Mouse (Mus musculus) liver, embryonic 11.5 days (tissue): ENCODE results near the gene Lsm2. TPM values are rescaled to one million over a fixed set of nuclear protein-coding genes. Genes with fewer than 3 reads are reported as not detected.
"Not testable (repeated sequence)": the region's sequence is repeated elsewhere in the genome, so short reads cannot be mapped to it uniquely, and the experiment has no call there.

ENCODE experiments used
- ATAC-seq: fragments of 200-750 bp; cut with Nextera tagmentation; replicated peaks from 2 replicates; pipeline ENCODE4 v1.8.0; 2017; ENCODE audit warnings: moderate number of reproducible peaks, mild to moderate bottlenecking, moderate TSS enrichment, moderate library complexity; ENCODE audit not compliant: low FRiP score
- DNase-seq: peaks from one replicate; pipeline ENCODE4 v3.0.0-alpha.2; 2017; ENCODE audit warnings: low spot score
- H3K27ac ChIP-seq: fragments of 300-500 bp; sonication (generic); 2 replicates; pipeline ENCODE4 v1.5.1; 2014; ENCODE audit warnings: mild to moderate bottlenecking, low read depth, low read length, control low read depth
- H3K27me3 ChIP-seq: fragments of 300-500 bp; sonication (generic); replicated peaks from 2 replicates; pipeline ENCODE4 v1.6.1; 2014; ENCODE audit warnings: low read length, mixed read lengths; ENCODE audit not compliant: control insufficient read depth, insufficient read depth
- H3K36me3 ChIP-seq: fragments of 300-500 bp; sonication (generic); 2 replicates; pipeline ENCODE4 v1.6.1; 2014; ENCODE audit warnings: mild to moderate bottlenecking, low read length, moderate library complexity, mixed read lengths; ENCODE audit not compliant: control insufficient read depth, insufficient read depth
- H3K4me1 ChIP-seq: fragments of 300-500 bp; sonication (generic); replicated peaks from 2 replicates; pipeline ENCODE4 v1.6.1; 2014; ENCODE audit warnings: low read length, mixed read lengths; ENCODE audit not compliant: control insufficient read depth, insufficient read depth
- H3K4me2 ChIP-seq: fragments of 300-500 bp; sonication (generic); 2 replicates; pipeline ENCODE4 v1.6.1; 2014; ENCODE audit warnings: mild to moderate bottlenecking, control low read depth, moderate library complexity
- H3K4me3 ChIP-seq: fragments of 300-500 bp; sonication (generic); 2 replicates; pipeline ENCODE4 v1.5.1; 2014; ENCODE audit warnings: low read depth, low read length, control low read depth
- H3K9ac ChIP-seq: fragments of 300-500 bp; sonication (generic); 2 replicates; pipeline ENCODE4 v1.6.1; 2014; ENCODE audit warnings: low read depth, low read length, control low read depth
- H3K9me3 ChIP-seq: fragments of 300-500 bp; sonication (generic); 2 replicates; pipeline ENCODE4 v1.6.1; 2016; ENCODE audit warnings: low read length, inconsistent platforms, mixed read lengths; ENCODE audit not compliant: control insufficient read depth
- WGBS: fragments of 180-500 bp; shearing (Covaris S2); extraction: QIAGEN DNeasy Blood & Tissue Kit; methylation state at CpG from one replicate; pipeline ENCODE4 v1.1.7; 2014; 5-methylcytosine and 5-hydroxymethylcytosine counted together
- polyA plus RNA-seq: library from polyadenylated mRNA; unstranded; fragments of >200 nt; fragmentation: Nextera tagmentation; extraction: Ambion mirVana; gene quantifications from 2 replicates; pipeline ENCODE4 v1.2.1, GENCODE M21; 2014

Lsm2 gene
- polyA plus RNA-seq, 1 experiment from 2014 or later = 315 TPM

DNA sequence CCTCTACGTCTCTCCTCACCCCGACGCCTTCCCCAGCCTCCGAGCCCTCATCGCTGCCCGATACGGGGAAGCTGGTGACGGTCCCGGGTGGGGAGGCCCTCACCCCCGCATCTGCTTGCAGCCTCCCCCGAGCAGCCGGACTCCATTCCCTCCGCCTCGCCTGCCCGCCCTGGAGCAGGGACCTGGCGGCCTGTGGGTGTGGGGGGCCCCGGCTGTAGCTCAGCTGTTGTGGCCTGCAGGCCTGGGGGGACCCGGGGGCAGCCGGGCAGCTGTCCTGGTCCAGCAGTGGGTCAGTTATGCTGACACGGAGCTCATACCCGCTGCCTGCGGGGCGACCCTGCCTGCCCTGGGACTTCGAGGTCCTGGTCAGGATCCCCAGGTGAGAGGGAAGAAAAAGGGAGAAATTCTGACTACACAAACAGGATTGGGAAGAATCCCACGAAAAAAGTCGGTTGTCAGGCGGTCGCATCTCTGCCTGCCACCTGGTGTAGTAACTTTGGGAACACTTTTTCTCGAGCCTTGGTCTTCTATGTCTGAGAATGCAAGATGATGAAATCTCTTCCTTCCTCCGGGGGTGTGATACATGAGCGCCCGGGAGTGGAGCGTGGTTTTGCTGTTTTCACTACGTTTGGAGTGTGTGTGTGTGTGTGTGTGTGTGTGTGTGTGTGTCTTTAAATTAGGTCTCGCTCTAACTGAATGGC, 19.9 kb downstream of the Lsm2 start:
- no peak for DNase-seq
- peak overlapping the region; percentile 98 for H3K4me2 ChIP-seq
- no peaks in the 10 kb centered on the region for H3K9me3 ChIP-seq
- peak overlapping the region; percentile 99 for H3K9ac ChIP-seq
- H3K4me1 ChIP-seq = peaks cover 52% of the 10 kb centered on the region
- under 1% methylated on average over 35 of the region's 35 CpGs for WGBS
- H3K4me3 ChIP-seq = peak overlapping the region; percentile 98
- peak; percentile 9 for ATAC-seq
- H3K27me3 ChIP-seq = no peaks in the 10 kb centered on the region
- H3K27ac ChIP-seq = peak overlapping the region; percentile 99
- peaks cover 47% of the 10 kb centered on the region for H3K36me3 ChIP-seq

DNA sequence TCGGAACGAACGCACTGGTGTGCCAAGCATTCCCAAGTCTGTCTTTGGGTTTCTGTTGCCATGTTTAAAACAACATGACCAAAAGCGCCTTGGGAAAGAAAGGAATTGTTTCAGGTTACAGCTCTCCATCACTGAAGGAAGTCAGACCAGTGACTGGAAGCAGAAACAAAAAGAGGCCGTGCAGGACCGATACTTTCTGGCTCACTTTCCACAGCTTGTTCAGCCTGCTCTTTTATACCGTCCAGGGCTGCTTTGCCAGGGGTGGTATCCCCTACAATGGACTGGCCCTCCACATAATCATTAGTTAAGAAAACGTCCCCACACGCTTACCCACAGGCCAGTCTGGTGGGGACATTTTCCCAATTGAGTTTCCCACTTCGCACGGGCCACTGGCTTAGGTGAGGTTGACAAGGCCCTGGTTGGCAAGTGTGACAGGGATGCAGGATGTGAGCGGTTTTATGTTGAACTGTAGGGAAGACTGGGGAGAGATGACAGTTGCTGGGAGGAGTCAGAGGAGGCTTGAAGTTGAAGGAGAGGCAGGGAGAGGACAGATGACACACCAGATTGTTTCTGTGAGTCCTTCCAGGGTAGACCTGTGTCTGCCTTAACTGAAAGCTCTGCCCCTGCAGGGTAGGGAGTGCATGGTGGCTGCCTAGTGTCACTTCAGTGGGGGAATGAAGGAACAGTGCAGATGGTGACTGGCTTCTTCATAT, 20.6 kb downstream of the Lsm2 start:
- H3K36me3 ChIP-seq = peaks cover 50% of the 10 kb centered on the region
- H3K9ac ChIP-seq = peak overlapping the region; percentile 99
- H3K27me3 ChIP-seq = no peaks in the 10 kb centered on the region
- peak; percentile 16 for ATAC-seq
- H3K4me3 ChIP-seq = peak overlapping the region; percentile 98
- 6% methylated on average over 12 of the region's 12 CpGs for WGBS
- H3K27ac ChIP-seq = peak overlapping the region; percentile 99
- H3K9me3 ChIP-seq = no peaks in the 10 kb centered on the region
- peaks cover 45% of the 10 kb centered on the region for H3K4me1 ChIP-seq
- peak overlapping the region; percentile 98 for H3K4me2 ChIP-seq
- no peak for DNase-seq

DNA sequence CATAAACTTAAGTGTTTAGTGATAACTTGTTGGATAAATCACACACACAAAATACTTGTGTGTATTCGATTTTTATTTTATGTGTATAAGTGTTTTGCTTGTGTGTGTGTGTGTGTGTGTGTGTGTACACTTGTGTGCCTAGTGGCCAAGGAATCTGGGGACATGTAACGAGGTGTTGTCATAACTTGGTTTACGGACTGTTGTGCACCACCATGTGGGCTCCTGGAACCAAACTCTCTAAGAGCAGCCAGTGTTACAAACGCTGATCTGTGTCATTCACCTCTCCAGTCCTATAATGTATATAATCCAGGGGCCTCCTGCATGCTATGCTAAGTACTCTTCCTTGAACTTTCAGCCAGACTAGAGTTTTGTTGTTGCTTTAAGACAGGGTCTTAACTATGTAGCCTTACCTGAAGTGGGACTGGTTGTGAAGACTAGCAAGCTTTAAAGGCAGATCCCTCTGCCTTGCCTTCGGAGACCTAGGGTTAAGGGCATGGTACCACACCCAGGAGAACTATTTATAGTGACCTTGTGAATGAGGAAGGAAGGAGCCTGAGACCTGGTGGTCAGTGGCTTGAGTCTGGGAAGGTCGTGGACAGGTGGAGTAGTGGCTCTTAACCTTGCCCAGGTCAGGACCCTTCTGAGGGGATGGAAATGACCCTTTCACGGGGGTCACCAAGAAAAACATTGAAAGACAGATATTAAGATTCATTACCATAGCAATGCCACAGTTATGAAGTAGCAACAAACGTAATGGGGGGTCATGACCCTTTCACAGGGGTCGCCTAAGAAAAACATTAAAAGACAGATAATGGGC, 21.6 kb downstream of the Lsm2 start:
- no peaks in the 10 kb centered on the region for H3K9me3 ChIP-seq
- H3K36me3 ChIP-seq = peaks cover 53% of the 10 kb centered on the region
- ATAC-seq = no peak
- peak overlapping the region; percentile 98 for H3K4me3 ChIP-seq
- H3K9ac ChIP-seq = peak overlapping the region; percentile 99
- no peak for DNase-seq
- peak overlapping the region; percentile 98 for H3K4me2 ChIP-seq
- 52% methylated on average over 9 of the region's 9 CpGs for WGBS
- no peaks in the 10 kb centered on the region for H3K27me3 ChIP-seq
- peak overlapping the region; percentile 99 for H3K27ac ChIP-seq
- peaks cover 36% of the 10 kb centered on the region for H3K4me1 ChIP-seq

DNA sequence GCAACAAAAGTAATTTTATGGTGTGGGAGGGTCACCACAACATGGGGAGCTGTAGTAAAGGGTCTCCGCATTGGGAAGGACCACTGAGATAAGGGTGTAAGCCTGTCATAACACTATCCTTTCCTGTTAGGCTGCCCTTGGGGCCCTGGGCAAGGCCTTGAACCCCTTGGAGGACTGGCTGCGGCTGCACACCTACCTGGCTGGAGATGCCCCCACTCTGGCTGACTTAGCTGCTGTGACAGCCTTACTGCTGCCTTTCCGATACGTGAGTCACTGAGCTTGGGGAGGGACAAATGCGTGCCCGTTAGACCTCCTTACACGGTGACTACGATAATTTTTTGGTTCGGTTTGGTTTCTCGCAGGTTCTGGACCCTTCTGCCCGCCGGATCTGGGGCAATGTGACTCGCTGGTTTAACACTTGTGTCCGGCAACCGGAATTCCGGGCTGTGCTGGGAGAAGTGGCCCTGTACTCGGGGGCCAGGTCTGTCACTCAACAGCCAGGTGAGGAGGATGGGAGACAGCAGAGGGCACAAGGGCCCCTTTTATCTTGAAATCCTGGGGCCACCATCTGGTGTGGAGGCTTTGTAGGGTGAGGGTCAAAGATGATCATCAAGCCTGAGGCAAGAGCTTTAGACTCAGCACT, 22.5 kb downstream of the Lsm2 start:
- Histone ChIP-seq H3K4me3 (peak overlapping the region; percentile 3), H3K9me3 (no peaks in the 10 kb centered on the region), H3K4me1 (peaks cover 27% of the 10 kb centered on the region), H3K27me3 (no peaks in the 10 kb centered on the region), H3K27ac (no peak overlapping the region), H3K4me2 (peak overlapping the region; percentile 98), H3K36me3 (peaks cover 49% of the 10 kb centered on the region), H3K9ac (peak overlapping the region; percentile 10)
- 90% methylated on average over 17 of the region's 17 CpGs for WGBS
- no peak for ATAC-seq
- DNase-seq = no peak

DNA sequence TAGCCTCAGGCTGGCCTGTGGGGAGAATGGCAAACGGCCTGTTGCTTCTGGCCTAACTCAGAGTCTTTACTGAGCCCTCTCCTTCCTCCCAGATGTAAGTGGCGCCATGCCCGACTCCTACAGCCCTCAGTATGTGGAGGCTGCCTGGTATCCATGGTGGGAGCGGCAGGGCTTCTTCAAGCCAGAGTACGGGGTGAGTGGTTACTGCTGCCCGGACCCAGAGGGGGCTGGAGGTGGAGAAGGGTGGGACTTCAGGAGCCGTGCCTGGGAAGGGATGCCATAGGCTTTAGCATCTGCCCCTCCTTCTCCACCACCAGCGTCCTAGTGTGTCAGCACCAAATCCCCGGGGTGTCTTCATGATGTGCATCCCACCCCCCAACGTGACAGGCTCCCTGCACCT, 23.5 kb downstream of the Lsm2 start:
- H3K27ac ChIP-seq = no peak overlapping the region
- 93% methylated on average over 10 of the region's 10 CpGs for WGBS
- DNase-seq (no peak), ATAC-seq (no peak)
- 0 out of 2 replicates have a peak overlapping the region, but pooled peaks have one; percentile 1 for H3K4me3 ChIP-seq
- H3K9me3 ChIP-seq = no peaks in the 10 kb centered on the region
- H3K27me3 ChIP-seq = no peaks in the 10 kb centered on the region
- no peak overlapping the region for H3K4me2 ChIP-seq
- no peak overlapping the region for H3K9ac ChIP-seq
- H3K4me1 ChIP-seq = peaks cover 26% of the 10 kb centered on the region
- H3K36me3 ChIP-seq = peaks cover 53% of the 10 kb centered on the region

DNA sequence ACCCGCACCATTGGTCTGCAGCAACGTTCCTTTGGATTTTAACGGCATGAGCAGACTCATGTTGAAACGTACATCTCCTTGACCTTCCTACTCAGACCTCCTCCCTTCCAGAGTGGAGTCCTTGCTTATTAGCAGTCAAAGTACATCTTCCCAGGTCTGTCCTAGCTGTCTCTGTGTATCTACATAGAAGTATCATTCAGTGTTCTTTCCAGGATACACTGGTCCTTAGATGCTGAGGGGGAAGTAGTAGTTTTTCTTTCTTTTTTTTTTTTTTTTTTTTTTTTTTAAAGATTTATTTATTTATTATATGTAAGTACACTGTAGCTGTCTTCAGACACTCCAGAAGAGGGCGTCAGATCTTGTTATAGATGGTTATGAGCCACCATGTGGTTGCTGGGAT, 24.2 kb downstream of the Lsm2 start:
- H3K27me3 ChIP-seq, ATAC-seq, DNase-seq, H3K27ac ChIP-seq, H3K4me2 ChIP-seq, H3K4me3 ChIP-seq, H3K9ac ChIP-seq, H3K9me3 ChIP-seq: not testable (repeated sequence)
- WGBS = 93% methylated on average over 4 of the region's 5 CpGs
- H3K4me1 ChIP-seq = peaks cover 26% of the 10 kb centered on the region
- H3K36me3 ChIP-seq = peaks cover 61% of the 10 kb centered on the region

DNA sequence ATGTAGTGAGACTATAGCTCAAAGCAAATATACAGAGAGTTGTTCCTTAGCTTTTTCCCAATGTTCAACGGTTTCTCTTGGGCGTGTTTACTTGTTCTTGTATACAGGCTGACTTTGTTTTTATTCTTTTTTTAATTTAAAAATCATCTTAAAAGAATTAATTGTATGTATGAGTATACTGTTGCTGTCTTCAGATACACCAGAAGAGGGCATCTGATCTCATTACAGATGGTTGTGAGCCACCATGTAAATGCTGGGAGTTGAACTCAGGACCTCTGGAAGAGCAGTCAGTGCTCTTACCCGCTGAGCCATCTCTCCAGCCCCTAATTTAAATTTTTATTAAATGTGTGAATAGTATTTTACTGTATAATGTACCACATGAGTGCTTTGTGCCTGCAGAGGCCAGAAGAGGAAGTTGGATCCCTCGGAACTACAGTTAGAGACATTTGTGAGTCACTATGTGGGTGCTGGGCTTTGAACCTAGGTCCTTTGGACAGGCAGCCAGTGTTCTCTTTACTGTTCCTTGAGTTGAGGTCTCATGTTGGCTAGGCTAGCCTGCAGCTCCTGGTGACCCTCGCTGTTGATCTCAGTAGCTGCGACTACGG, 25.8 kb downstream of the Lsm2 start:
- Histone ChIP-seq H3K36me3 (peaks cover 72% of the 10 kb centered on the region), H3K9me3 (no peaks in the 10 kb centered on the region), H3K4me1 (peaks cover 22% of the 10 kb centered on the region), H3K9ac (no peak overlapping the region), H3K4me2 (no peak overlapping the region), H3K4me3 (no peak overlapping the region), H3K27me3 (no peaks in the 10 kb centered on the region), H3K27ac (no peak overlapping the region)
- DNase-seq = no peak
- 91% methylated on average over 7 of the region's 7 CpGs for WGBS
- ATAC-seq = no peak

DNA sequence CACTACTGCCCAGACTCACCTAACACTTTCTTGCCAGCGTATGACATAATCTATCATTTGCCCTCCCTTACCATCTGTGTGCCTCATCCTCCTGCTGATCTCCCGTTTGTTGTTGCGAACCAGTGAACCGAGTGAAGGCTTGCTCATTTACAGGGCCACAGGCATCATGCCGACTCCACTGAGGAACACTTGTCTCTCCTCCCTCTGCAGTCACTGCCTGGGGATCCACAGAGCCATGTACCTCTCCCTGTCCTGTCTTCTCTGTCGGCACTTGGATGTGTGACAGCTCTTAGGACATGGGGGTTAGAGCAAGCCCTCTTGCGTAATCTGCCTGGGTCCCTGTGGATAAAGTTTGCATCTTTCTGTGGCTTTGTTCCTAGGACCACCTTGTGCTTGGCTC, 27.9 kb downstream of the Lsm2 start:
- no peaks in the 10 kb centered on the region for H3K27me3 ChIP-seq
- H3K4me3 ChIP-seq = no peak overlapping the region
- H3K36me3 ChIP-seq = peaks cover 83% of the 10 kb centered on the region
- no peak for ATAC-seq
- H3K4me2 ChIP-seq = no peak overlapping the region
- peaks cover 1% of the 10 kb centered on the region; the same call in 1 of the 2 replicates for H3K4me1 ChIP-seq
- no peak overlapping the region for H3K27ac ChIP-seq
- no peak for DNase-seq
- H3K9me3 ChIP-seq = no peaks in the 10 kb centered on the region
- WGBS = 89% methylated on average over 7 of the region's 7 CpGs
- no peak overlapping the region for H3K9ac ChIP-seq
